Mouse (Mus musculus) left cerebral cortex, adult 8-10 months (tissue): ENCODE results near the gene Krtap27-1. TPM values are rescaled to one million over a fixed set of nuclear protein-coding genes. Genes with fewer than 3 reads are reported as not detected.

ENCODE experiments used
- DNase-seq, 2 experiments: peaks; one replicate each; pipeline ENCODE4 v3.0.0; 2022; ENCODE audit warnings: low spot score in 2 of 2
- total RNA-seq, 4 experiments: library from RNA; stranded (reverse); gene quantifications; 2 replicates each; pipeline ENCODE4 v1.2.4; 2022

Gene Krtap27-1
- not detected for total RNA-seq

GRCm38 (mm10) chr16:88671571-88671970 is at the start of gene Krtap27-1:
TSS of gene Krtap27-1 (minus strand) at chr16:88671671.
- no peak for DNase-seq

GRCm38 (mm10) chr16:88720031-88720430 is 48.6 kb upstream of the Krtap27-1 start:
- DNase-seq = no peak

- DNase-seq = no peak
Measured at GRCm38 (mm10) chr16:88716549-88716948, 45.1 kb upstream of the Krtap27-1 start.

GRCm38 (mm10) chr16:88711245-88711644 is 39.8 kb upstream of the Krtap27-1 start:
- DNase-seq = no peak

- DNase-seq = no peak
Measured at GRCm38 (mm10) chr16:88710757-88711156, 39.3 kb upstream of the Krtap27-1 start.

- no peak for DNase-seq
Measured at GRCm38 (mm10) chr16:88707496-88708012, 36.1 kb upstream of the Krtap27-1 start, which contains the start of gene 2310061N02Rik. TSS of gene 2310061N02Rik (minus strand) at chr16:88707962.

- no peak for DNase-seq
Measured at GRCm38 (mm10) chr16:88701072-88701864, 29.8 kb upstream of the Krtap27-1 start.

- DNase-seq = no peak
Measured at GRCm38 (mm10) chr16:88696256-88696655, 24.8 kb upstream of the Krtap27-1 start.

- DNase-seq = no peak
Measured at GRCm38 (mm10) chr16:88681282-88681681, 9.8 kb upstream of the Krtap27-1 start.

- DNase-seq = no peak
Measured at GRCm38 (mm10) chr16:88679099-88679498, 7.6 kb upstream of the Krtap27-1 start.

- DNase-seq = no peak
Measured at GRCm38 (mm10) chr16:88657426-88657825, 14.0 kb downstream of the Krtap27-1 start.

GRCm38 (mm10) chr16:88651952-88652351 is 19.5 kb downstream of the Krtap27-1 start:
- no peak for DNase-seq

- no peak for DNase-seq
Measured at GRCm38 (mm10) chr16:88651082-88651481, 20.4 kb downstream of the Krtap27-1 start.

- DNase-seq = no peak
Measured at GRCm38 (mm10) chr16:88647358-88647846, 24.1 kb downstream of the Krtap27-1 start, which contains the start of gene Krtap26-1. TSS of gene Krtap26-1 (minus strand) at chr16:88647796.

- DNase-seq = no peak
Measured at GRCm38 (mm10) chr16:88646366-88647111, 24.9 kb downstream of the Krtap27-1 start.

GRCm38 (mm10) chr16:88640053-88640452 is 31.4 kb downstream of the Krtap27-1 start:
- no peak for DNase-seq

GRCm38 (mm10) chr16:88635142-88635541 is 36.3 kb downstream of the Krtap27-1 start:
- no peak for DNase-seq

- DNase-seq = no peak
Measured at GRCm38 (mm10) chr16:88631474-88631873, 40.0 kb downstream of the Krtap27-1 start.

- DNase-seq = no peak
Measured at GRCm38 (mm10) chr16:88627566-88627965, 43.9 kb downstream of the Krtap27-1 start, which contains the start of gene 2310079G19Rik. TSS of gene 2310079G19Rik (minus strand) at chr16:88627666.
